Mouse (Mus musculus): ENCODE results near the gene Spred2. TPM values are rescaled to one million over a fixed set of nuclear protein-coding genes. Genes with fewer than 3 reads are reported as not detected.

Gene Spred2
- total RNA-seq, 2 experiments from 2014 or later: 6.1 to 7.1 TPM

GRCm38 (mm10) chr11:19973032-19973790, 49.0 kb downstream of the Spred2 start:
- DNase-seq: no peak
- intact Hi-C loops (cut with DNase I): no loop called here

- no peak for DNase-seq
- intact Hi-C loops (cut with DNase I): no loop called here
Observed at GRCm38 (mm10) chr11:19976032-19976431, 51.9 kb downstream of the Spred2 start.

- no peak for DNase-seq
- intact Hi-C loops (cut with DNase I): no loop called here
Observed at GRCm38 (mm10) chr11:19977687-19978086, 53.5 kb downstream of the Spred2 start.

GRCm38 (mm10) chr11:19979338-19979737, 55.2 kb downstream of the Spred2 start:
- intact Hi-C loops (cut with DNase I): no loop called here
- no peak for DNase-seq

- intact Hi-C loops (cut with DNase I): no loop called here
Observed at GRCm38 (mm10) chr11:19982113-19982512, 57.9 kb downstream of the Spred2 start.

GRCm38 (mm10) chr11:19982779-19983178, 58.6 kb downstream of the Spred2 start:
- intact Hi-C loops (cut with DNase I): no loop called here
- no peak for DNase-seq

More at GRCm38 (mm10) chr11:19982113-19982512, 57.9 kb downstream of the Spred2 start:
- DNase-seq: no peak

GRCm38 (mm10) chr11:19983298-19983697, 59.1 kb downstream of the Spred2 start:
- intact Hi-C loops (cut with DNase I): no loop called here
- DNase-seq: no peak

- no peak for DNase-seq
- intact Hi-C loops (cut with DNase I): no loop called here
Observed at GRCm38 (mm10) chr11:19984029-19984428, 59.9 kb downstream of the Spred2 start.

- no peak for DNase-seq
- intact Hi-C loops (cut with DNase I): no loop called here
Observed at GRCm38 (mm10) chr11:19985283-19985854, 61.2 kb downstream of the Spred2 start.

GRCm38 (mm10) chr11:19986443-19986861, 62.3 kb downstream of the Spred2 start:
- DNase-seq: no peak
- intact Hi-C loops (cut with DNase I): no loop called here

- intact Hi-C loops (cut with DNase I): no loop called here
- peak in 1 of 2 experiments; percentile 38 for DNase-seq
Observed at GRCm38 (mm10) chr11:19986871-19987755, 62.9 kb downstream of the Spred2 start.

GRCm38 (mm10) chr11:19987756-19988091, 63.5 kb downstream of the Spred2 start:
- intact Hi-C loops (cut with DNase I): no loop called here
- DNase-seq: no peak

- no peak for DNase-seq
- intact Hi-C loops (cut with DNase I): no loop called here
Observed at GRCm38 (mm10) chr11:19988224-19988623, 64.0 kb downstream of the Spred2 start.

GRCm38 (mm10) chr11:19988631-19989030, 64.5 kb downstream of the Spred2 start:
- DNase-seq: no peak
- intact Hi-C loops (cut with DNase I): no loop called here

GRCm38 (mm10) chr11:19989141-19989910, 65.2 kb downstream of the Spred2 start:
- intact Hi-C loops (cut with DNase I): no loop called here
- no peak for DNase-seq

GRCm38 (mm10) chr11:19990731-19991130, 66.6 kb downstream of the Spred2 start:
- intact Hi-C loops (cut with DNase I): no loop called here

GRCm38 (mm10) chr11:19991303-19991976, 67.3 kb downstream of the Spred2 start:
- DNase-seq: no peak

More at GRCm38 (mm10) chr11:19990731-19991130, 66.6 kb downstream of the Spred2 start:
- DNase-seq: no peak

GRCm38 (mm10) chr11:19992341-19993281, 68.4 kb downstream of the Spred2 start:
- DNase-seq: no peak
- intact Hi-C loops (cut with DNase I): no loop called here

More at GRCm38 (mm10) chr11:19991303-19991976, 67.3 kb downstream of the Spred2 start:
- intact Hi-C loops (cut with DNase I): no loop called here

GRCm38 (mm10) chr11:19993753-19994152, 69.6 kb downstream of the Spred2 start:
- DNase-seq: no peak
- intact Hi-C loops (cut with DNase I): no loop called here

All from gastrocnemius, postnatal 36 days (tissue).